Mouse (Mus musculus): ENCODE measurements around the gene Tkt. TPM values are rescaled to one million over a fixed set of nuclear protein-coding genes. Genes with fewer than 3 reads are reported as not detected.

The Tkt gene
- polyA plus RNA-seq, 1 experiment, result 269 TPM

- Histone ChIP-seq H3K27ac (ENCODE audit: control insufficient read depth, insufficient read depth, low read length) (no peak overlapping the region), H3K27me3 (ENCODE audit: control insufficient read depth, insufficient read depth, low read length) (no peaks in the 10 kb centered on the region), H3K36me3 (ENCODE audit: control insufficient read depth, insufficient read depth, low read length) (peaks cover 42% of the 10 kb centered on the region), H3K4me1 (replicated peaks; ENCODE audit: control insufficient read depth, insufficient read depth, low read length) (no peaks in the 10 kb centered on the region), H3K4me3 (ENCODE audit: control insufficient read depth, insufficient read depth, low read length) (no peak overlapping the region)
- TF ChIP-seq POLR2A (IDR thresholded peaks at IDR 0.05; ENCODE audit: control insufficient read depth, extremely low read depth, insufficient read depth, low read length, poor library complexity) (no peak), CTCF (IDR thresholded peaks at IDR 0.05; ENCODE audit: borderline replicate concordance, control insufficient read depth, extremely low read depth, insufficient read depth, low read length, poor library complexity) (no peak)
- DNase-seq, result no peak
- WGBS, result 95% methylated on average over 14 of the region's 14 CpGs
Observed at GRCm38 (mm10) chr14:30561470-30562187, 13.5 kb downstream of the Tkt start.

- Histone ChIP-seq H3K4me1 (replicated peaks; ENCODE audit: control insufficient read depth, insufficient read depth, low read length) (no peaks in the 10 kb centered on the region), H3K36me3 (ENCODE audit: control insufficient read depth, insufficient read depth, low read length) (peaks cover 47% of the 10 kb centered on the region), H3K27ac (ENCODE audit: control insufficient read depth, insufficient read depth, low read length) (no peak overlapping the region), H3K27me3 (ENCODE audit: control insufficient read depth, insufficient read depth, low read length) (no peaks in the 10 kb centered on the region), H3K4me3 (ENCODE audit: control insufficient read depth, insufficient read depth, low read length) (no peak overlapping the region)
- no peak for TF ChIP-seq CTCF (IDR thresholded peaks at IDR 0.05; ENCODE audit: borderline replicate concordance, control insufficient read depth, extremely low read depth, insufficient read depth, low read length, poor library complexity)
- no peak for TF ChIP-seq POLR2A (IDR thresholded peaks at IDR 0.05; ENCODE audit: control insufficient read depth, extremely low read depth, insufficient read depth, low read length, poor library complexity)
- DNase-seq, result no peak
Observed at GRCm38 (mm10) chr14:30562343-30562742, 14.2 kb downstream of the Tkt start.

- Histone ChIP-seq H3K4me1 (replicated peaks; ENCODE audit: control insufficient read depth, insufficient read depth, low read length) (no peaks in the 10 kb centered on the region), H3K27me3 (ENCODE audit: control insufficient read depth, insufficient read depth, low read length) (no peaks in the 10 kb centered on the region), H3K4me3 (ENCODE audit: control insufficient read depth, insufficient read depth, low read length) (no peak overlapping the region), H3K27ac (ENCODE audit: control insufficient read depth, insufficient read depth, low read length) (no peak overlapping the region), H3K36me3 (ENCODE audit: control insufficient read depth, insufficient read depth, low read length) (peaks cover 45% of the 10 kb centered on the region)
- WGBS, result 79% methylated on average over 2 of the region's 2 CpGs
- DNase-seq, result no peak
- TF ChIP-seq POLR2A (IDR thresholded peaks at IDR 0.05; ENCODE audit: control insufficient read depth, extremely low read depth, insufficient read depth, low read length, poor library complexity), result no peak
- TF ChIP-seq CTCF (IDR thresholded peaks at IDR 0.05; ENCODE audit: borderline replicate concordance, control insufficient read depth, extremely low read depth, insufficient read depth, low read length, poor library complexity), result no peak
Observed at GRCm38 (mm10) chr14:30564451-30564850, 16.3 kb downstream of the Tkt start.

GRCm38 (mm10) chr14:30566317-30566716 lies 18.2 kb downstream of the Tkt start:
- TF ChIP-seq POLR2A (IDR thresholded peaks at IDR 0.05; ENCODE audit: control insufficient read depth, extremely low read depth, insufficient read depth, low read length, poor library complexity), result no peak
- TF ChIP-seq CTCF (IDR thresholded peaks at IDR 0.05; ENCODE audit: borderline replicate concordance, control insufficient read depth, extremely low read depth, insufficient read depth, low read length, poor library complexity), result no peak
- no peak for DNase-seq
- WGBS, result 95% methylated on average over 6 of the region's 6 CpGs
- H3K4me3 ChIP-seq (ENCODE audit: control insufficient read depth, insufficient read depth, low read length), result no peak overlapping the region
- H3K36me3 ChIP-seq (ENCODE audit: control insufficient read depth, insufficient read depth, low read length), result peaks cover 48% of the 10 kb centered on the region
- H3K27me3 ChIP-seq (ENCODE audit: control insufficient read depth, insufficient read depth, low read length), result no peaks in the 10 kb centered on the region
- H3K27ac ChIP-seq (ENCODE audit: control insufficient read depth, insufficient read depth, low read length), result no peak overlapping the region
- H3K4me1 ChIP-seq (replicated peaks; ENCODE audit: control insufficient read depth, insufficient read depth, low read length), result no peaks in the 10 kb centered on the region

- no peak overlapping the region for H3K27ac ChIP-seq (ENCODE audit: control insufficient read depth, insufficient read depth, low read length)
- TF ChIP-seq POLR2A (IDR thresholded peaks at IDR 0.05; ENCODE audit: control insufficient read depth, extremely low read depth, insufficient read depth, low read length, poor library complexity), result no peak
- TF ChIP-seq CTCF (IDR thresholded peaks at IDR 0.05; ENCODE audit: borderline replicate concordance, control insufficient read depth, extremely low read depth, insufficient read depth, low read length, poor library complexity), result no peak
- H3K4me1 ChIP-seq (replicated peaks; ENCODE audit: control insufficient read depth, insufficient read depth, low read length), result no peaks in the 10 kb centered on the region
- H3K36me3 ChIP-seq (ENCODE audit: control insufficient read depth, insufficient read depth, low read length), result peaks cover 59% of the 10 kb centered on the region
- no peaks in the 10 kb centered on the region for H3K27me3 ChIP-seq (ENCODE audit: control insufficient read depth, insufficient read depth, low read length)
- H3K4me3 ChIP-seq (ENCODE audit: control insufficient read depth, insufficient read depth, low read length), result no peak overlapping the region
- DNase-seq, result no peak
- WGBS, result 94% methylated on average over 9 of the region's 9 CpGs
Observed at GRCm38 (mm10) chr14:30568016-30568415, 19.9 kb downstream of the Tkt start.

- DNase-seq, result no peak
- no peaks in the 10 kb centered on the region for H3K27me3 ChIP-seq (ENCODE audit: control insufficient read depth, insufficient read depth, low read length)
- H3K36me3 ChIP-seq (ENCODE audit: control insufficient read depth, insufficient read depth, low read length), result peaks cover 57% of the 10 kb centered on the region
- TF ChIP-seq POLR2A (IDR thresholded peaks at IDR 0.05; ENCODE audit: control insufficient read depth, extremely low read depth, insufficient read depth, low read length, poor library complexity), result no peak
- no peak for TF ChIP-seq CTCF (IDR thresholded peaks at IDR 0.05; ENCODE audit: borderline replicate concordance, control insufficient read depth, extremely low read depth, insufficient read depth, low read length, poor library complexity)
- no peak overlapping the region for H3K27ac ChIP-seq (ENCODE audit: control insufficient read depth, insufficient read depth, low read length)
- H3K4me1 ChIP-seq (replicated peaks; ENCODE audit: control insufficient read depth, insufficient read depth, low read length), result no peaks in the 10 kb centered on the region
- WGBS, result 95% methylated on average over 9 of the region's 9 CpGs
- H3K4me3 ChIP-seq (ENCODE audit: control insufficient read depth, insufficient read depth, low read length), result no peak overlapping the region
Observed at GRCm38 (mm10) chr14:30570303-30570702, 22.1 kb downstream of the Tkt start.

All from thymus, adult 2 months (tissue).